Mouse (Mus musculus) brain, embryonic 14.5 days (tissue): Measurements from ENCODE around the gene Gm2696. TPM values are rescaled to one million over a fixed set of nuclear protein-coding genes. Genes with fewer than 3 reads are reported as not detected.

ENCODE experiments used
- DNase-seq: peaks from one replicate; pipeline ENCODE4 v3.0.0-alpha.2; 2011; ENCODE audit warnings: low read depth
- CTCF ChIP-seq: fragments of 200-500 bp; IDR thresholded peaks from 2 replicates; pipeline ENCODE4 v1.5.1; 2012; ENCODE audit warnings: inconsistent platforms, mild to moderate bottlenecking, moderate library complexity, borderline replicate concordance; ENCODE audit not compliant: insufficient read depth, insufficient read length; ENCODE audit errors: extremely low read depth
- POLR2A ChIP-seq: fragments of 200-500 bp; IDR thresholded peaks from 2 replicates; pipeline ENCODE4 v1.6.1; 2012; ENCODE audit warnings: mild to moderate bottlenecking, inconsistent platforms, borderline replicate concordance; ENCODE audit not compliant: poor library complexity, insufficient read depth, insufficient read length, severe bottlenecking; ENCODE audit errors: extremely low read depth
- polyA plus RNA-seq: library from polyadenylated mRNA; depleted of rRNA; stranded (reverse); fragments of >200 nt; gene quantifications from 2 replicates; pipeline ENCODE4 v1.2.3, GENCODE M21; 2012; rRNA removed

The Gm2696 gene
- polyA plus RNA-seq, 1 experiment = 0.14 TPM

DNA sequence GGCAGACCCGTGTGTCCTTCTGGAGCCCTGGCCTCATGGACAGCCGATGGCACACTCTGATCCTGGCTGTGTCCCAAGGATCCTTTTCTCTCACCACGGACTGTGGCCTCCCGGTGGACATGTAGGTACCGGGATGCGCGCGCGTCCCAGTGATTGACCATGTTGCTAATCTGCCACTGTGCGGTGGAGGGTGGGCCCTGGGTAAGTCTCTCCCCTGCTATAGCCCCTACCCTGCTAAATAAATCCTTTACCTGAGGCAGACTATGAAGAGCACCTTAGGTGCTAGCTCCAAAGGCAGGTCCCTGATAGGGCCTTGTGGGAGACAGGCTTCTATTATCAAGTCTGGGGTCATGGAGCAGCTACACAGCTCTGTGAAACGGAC, 50.3 kb downstream of the Gm2696 start:
- no peak for DNase-seq
- TF ChIP-seq POLR2A (no peak), CTCF (no peak)

- no peak for DNase-seq
- TF ChIP-seq CTCF = no peak
- TF ChIP-seq POLR2A = no peak
Observed at GRCm38 (mm10) chr10:77867546-77867945, 53.1 kb downstream of the Gm2696 start.

- no peak for DNase-seq
- TF ChIP-seq CTCF (no peak), POLR2A (no peak)
Observed at GRCm38 (mm10) chr10:77869651-77870050, 55.2 kb downstream of the Gm2696 start.

DNA sequence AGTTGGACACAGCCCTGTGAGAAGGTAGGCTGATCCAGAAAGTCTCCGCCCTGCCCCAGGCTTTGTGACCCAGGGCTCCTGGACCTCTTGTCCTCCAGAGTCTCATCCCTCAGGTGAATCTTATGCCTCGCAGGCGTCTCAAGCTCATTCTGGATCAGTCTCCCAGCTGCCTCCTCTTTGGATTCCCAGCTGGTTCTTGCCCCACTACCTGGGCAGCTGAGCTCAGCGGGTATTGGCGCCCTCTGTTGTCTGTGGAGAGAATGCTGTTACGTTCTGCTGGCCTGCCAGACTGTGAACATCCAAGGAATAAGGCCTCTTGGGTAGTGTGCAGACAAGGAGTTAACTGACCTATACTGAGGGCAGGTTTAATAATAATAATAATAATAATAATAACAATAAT, 64.5 kb downstream of the Gm2696 start:
- peak; percentile 48; the same call in 1 of the 2 replicates for TF ChIP-seq CTCF
- TF ChIP-seq POLR2A = no peak

GRCm38 (mm10) chr10:77880305-77880704, 65.8 kb downstream of the Gm2696 start:
- no peak for TF ChIP-seq POLR2A
- no peak for TF ChIP-seq CTCF
- DNase-seq = no peak

More for the DNA sequence above, 64.5 kb downstream of the Gm2696 start:
- no peak for DNase-seq

- DNase-seq = no peak
Observed at GRCm38 (mm10) chr10:77882553-77882952, 68.1 kb downstream of the Gm2696 start.

More at GRCm38 (mm10) chr10:77882553-77882952, 68.1 kb downstream of the Gm2696 start:
- TF ChIP-seq CTCF (peak; percentile 29; the same call in 1 of the 2 replicates), POLR2A (no peak)

Other genes starting within 250 kb of the Gm2696 start
- 70.0 and 74.8 TPM in 2 replicates for gene Pttg1ip, start 233.0 kb upstream of the Gm2696 start, polyA plus RNA-seq
- gene Sumo3, start 208.6 kb upstream of the Gm2696 start, polyA plus RNA-seq = 368 and 420 TPM in 2 replicates
- gene Gm49325, start 208.5 kb upstream of the Gm2696 start, polyA plus RNA-seq = not detected in 2 replicates
- gene Ube2g2, start 192.4 kb upstream of the Gm2696 start, polyA plus RNA-seq = 56.9 and 57.7 TPM in 2 replicates
- gene Tspear, start 128.1 kb upstream of the Gm2696 start, polyA plus RNA-seq = 1.5 and 1.6 TPM in 2 replicates
- not detected in 2 replicates for gene Gm19402, start 123.9 kb upstream of the Gm2696 start, polyA plus RNA-seq
- not detected in 2 replicates for gene Gm9508, start 117.4 kb upstream of the Gm2696 start, polyA plus RNA-seq
- not detected in 2 replicates for gene Gm10272, start 108.1 kb upstream of the Gm2696 start, polyA plus RNA-seq
- gene Gm10024, start 103.2 kb upstream of the Gm2696 start, polyA plus RNA-seq = not detected in 2 replicates
- gene Gm10142, start 98.9 kb upstream of the Gm2696 start, polyA plus RNA-seq = not detected in 2 replicates
- not detected in 2 replicates for gene Krtap12-1, start 94.1 kb upstream of the Gm2696 start, polyA plus RNA-seq
- gene Gm10100, start 88.2 kb upstream of the Gm2696 start, polyA plus RNA-seq = not detected in 2 replicates
- gene Gm18596, start 72.0 kb upstream of the Gm2696 start, polyA plus RNA-seq = not detected in 2 replicates
- gene Gm9736, start 63.3 kb upstream of the Gm2696 start, polyA plus RNA-seq = not detected in 2 replicates
- gene Gm3233, start 55.0 kb upstream of the Gm2696 start, polyA plus RNA-seq = not detected in 2 replicates
- gene Gm3238, start 43.4 kb upstream of the Gm2696 start, polyA plus RNA-seq = not detected in 2 replicates
- not detected in 2 replicates for gene Gm7138, start 37.7 kb upstream of the Gm2696 start, polyA plus RNA-seq
- not detected in 2 replicates for gene Gm3250, start 32.1 kb upstream of the Gm2696 start, polyA plus RNA-seq
- not detected in 2 replicates for gene Gm7137, start 26.5 kb upstream of the Gm2696 start, polyA plus RNA-seq
- gene Gm9639, start 19.6 kb upstream of the Gm2696 start, polyA plus RNA-seq = not detected in 2 replicates
- gene Gm19668, start 15.5 kb upstream of the Gm2696 start, polyA plus RNA-seq = not detected in 2 replicates
- gene Gm9507, start 2.8 kb upstream of the Gm2696 start, polyA plus RNA-seq = not detected in 2 replicates
- gene Krtap10-4, start 12.4 kb downstream of the Gm2696 start, polyA plus RNA-seq = not detected in 2 replicates
- not detected in 2 replicates for gene Krtap10-10, start 21.3 kb downstream of the Gm2696 start, polyA plus RNA-seq
- not detected in 2 replicates for gene Gm36176, start 32.1 kb downstream of the Gm2696 start, polyA plus RNA-seq
- 0.10 TPM in 1 of 2 replicates, not detected in the other for gene Gm10318, start 38.2 kb downstream of the Gm2696 start, polyA plus RNA-seq
- gene Gm3285, start 47.3 kb downstream of the Gm2696 start, polyA plus RNA-seq = not detected in 2 replicates
- gene Lrrc3, start 87.9 kb downstream of the Gm2696 start, polyA plus RNA-seq = 9.5 and 15.3 TPM in 2 replicates
- gene Trpm2, start 155.9 kb downstream of the Gm2696 start, polyA plus RNA-seq = 6.3 and 6.5 TPM in 2 replicates
- gene 1810043G02Rik, start 163.8 kb downstream of the Gm2696 start, polyA plus RNA-seq = 54.5 and 68.2 TPM in 2 replicates
- gene Pfkl, start 195.4 kb downstream of the Gm2696 start, polyA plus RNA-seq = 146 and 161 TPM in 2 replicates
- not detected in 2 replicates for gene Dnmt3l, start 227.3 kb downstream of the Gm2696 start, polyA plus RNA-seq
- 0.55 and 0.74 TPM in 2 replicates for gene Aire, start 228.9 kb downstream of the Gm2696 start, polyA plus RNA-seq